Mouse (Mus musculus) layer of hippocampus, postnatal 14 days (tissue): ENCODE measurements at regions not wholly inside any gene's neighbourhood (a gene's known extent, or its start where the extent isn't known, plus 50 kb on each side); places are given as distances from the start of the nearest gene placed in this dataset.

ENCODE experiments used
- DNase-seq, 2 experiments: peaks; one replicate each; pipeline ENCODE4 v3.0.0; 2021 to 2022; ENCODE audit warnings: low spot score in 2 of 2, mixed read lengths in 1 of 2

DNA sequence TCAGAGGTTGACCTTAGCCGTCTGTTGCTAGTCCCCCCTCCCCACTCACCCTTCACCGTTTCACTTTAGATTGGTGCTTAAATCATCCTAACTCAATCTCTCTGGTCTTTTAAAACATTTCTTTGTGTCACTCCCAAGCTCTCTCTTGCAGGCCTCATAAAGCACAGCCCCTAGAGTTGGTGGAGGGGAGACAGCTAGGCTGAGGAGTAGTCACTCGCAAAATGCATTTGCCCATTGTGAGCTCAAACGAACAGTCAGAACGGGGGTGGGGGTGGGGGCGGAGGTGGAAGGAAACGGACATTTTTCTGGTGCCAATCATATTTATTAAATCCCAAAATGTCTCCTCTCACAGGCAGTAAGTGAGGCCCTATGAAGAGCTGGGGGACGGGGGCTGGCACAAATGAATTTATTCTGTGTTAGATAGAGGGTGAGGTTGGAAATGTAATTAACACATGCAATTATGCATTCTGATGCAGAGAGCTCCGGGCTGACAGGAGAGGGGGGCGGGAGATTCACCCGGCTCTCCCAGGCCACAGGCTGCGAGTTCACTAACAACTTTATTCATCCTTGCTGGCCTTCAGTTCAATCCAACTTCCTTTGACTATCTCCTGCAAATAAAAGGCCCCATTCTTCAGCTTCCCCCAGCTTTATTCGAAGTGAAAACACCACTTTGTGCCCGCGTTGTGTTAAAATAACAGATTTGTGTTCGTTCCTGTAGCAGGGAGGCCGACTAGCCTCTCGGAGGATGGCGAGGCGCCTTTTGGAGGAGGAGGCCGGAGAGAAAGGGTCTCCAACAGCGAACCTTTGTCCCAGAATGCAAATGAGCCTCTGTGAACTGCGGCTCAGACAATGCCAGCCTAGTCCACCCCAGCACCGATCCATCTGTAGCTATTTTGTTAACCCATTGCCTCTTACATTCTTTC, 223.7 kb upstream of the Irx5 start:
- DNase-seq, result peak; percentile 39 to 57

DNA sequence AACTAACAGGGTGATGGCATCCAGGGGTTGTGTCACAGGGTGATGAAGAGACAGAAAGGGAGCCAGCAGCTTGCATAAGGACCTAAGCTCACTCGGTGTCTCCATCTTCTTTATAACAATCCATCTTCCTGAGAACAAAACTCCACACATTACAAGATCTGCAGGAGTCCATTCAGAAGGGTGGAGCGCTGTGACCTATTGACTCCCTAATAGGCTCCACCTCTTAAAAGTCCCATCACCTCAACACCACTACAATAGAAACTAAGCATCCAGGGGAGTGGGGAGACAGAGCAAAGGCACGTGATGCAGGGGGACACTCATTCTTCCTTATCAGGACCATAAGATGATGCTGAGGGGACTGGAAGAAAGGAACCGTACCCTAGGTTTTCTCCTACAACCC, 224.5 kb upstream of the Irx5 start:
- no peak for DNase-seq

DNA sequence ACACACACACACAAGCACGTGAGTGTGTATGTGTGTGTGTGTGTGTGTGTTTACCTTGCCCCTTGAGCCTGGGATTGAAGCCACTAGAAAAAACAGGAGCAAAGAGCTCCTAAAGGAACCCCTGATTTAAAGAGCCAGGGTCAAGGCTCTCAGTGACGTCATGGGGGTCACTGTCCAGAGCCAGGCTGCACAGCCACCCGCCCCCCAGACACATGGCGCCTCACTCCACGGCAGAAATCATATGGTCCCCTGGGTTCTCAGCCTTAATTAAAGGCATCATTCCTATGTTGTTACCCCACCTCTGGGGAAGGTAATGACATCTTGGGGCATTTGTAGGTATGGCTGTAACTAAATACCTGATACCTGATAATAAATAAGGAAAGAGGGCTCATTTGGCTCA, 224.9 kb upstream of the Irx5 start:
- no peak for DNase-seq

DNA sequence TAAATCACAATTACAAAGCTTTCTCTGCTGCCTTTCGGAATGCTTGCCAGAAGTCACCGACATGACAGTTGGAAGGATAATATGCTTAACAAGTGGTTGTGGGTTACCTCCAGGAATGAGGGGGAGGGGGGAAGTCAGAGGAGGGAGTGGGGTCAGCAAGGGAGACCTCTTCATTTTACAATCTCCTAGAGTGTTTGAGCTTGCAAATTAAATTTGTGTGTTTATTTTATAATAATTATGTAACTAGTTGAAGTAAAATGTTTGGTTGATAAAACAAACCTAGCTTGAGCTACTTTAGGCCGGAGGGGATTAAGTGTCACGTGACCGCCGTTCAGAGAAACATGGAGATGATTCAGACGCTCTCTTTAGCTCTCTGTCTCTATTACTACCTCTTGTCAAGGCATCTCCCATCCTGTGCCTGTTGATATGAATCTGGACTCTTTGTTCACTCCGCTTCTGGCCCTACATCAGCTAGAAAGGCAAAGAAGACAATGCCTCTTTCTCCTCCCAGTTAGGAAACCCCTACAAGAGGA, 227.3 kb upstream of the Irx5 start:
- DNase-seq, result no peak

DNA sequence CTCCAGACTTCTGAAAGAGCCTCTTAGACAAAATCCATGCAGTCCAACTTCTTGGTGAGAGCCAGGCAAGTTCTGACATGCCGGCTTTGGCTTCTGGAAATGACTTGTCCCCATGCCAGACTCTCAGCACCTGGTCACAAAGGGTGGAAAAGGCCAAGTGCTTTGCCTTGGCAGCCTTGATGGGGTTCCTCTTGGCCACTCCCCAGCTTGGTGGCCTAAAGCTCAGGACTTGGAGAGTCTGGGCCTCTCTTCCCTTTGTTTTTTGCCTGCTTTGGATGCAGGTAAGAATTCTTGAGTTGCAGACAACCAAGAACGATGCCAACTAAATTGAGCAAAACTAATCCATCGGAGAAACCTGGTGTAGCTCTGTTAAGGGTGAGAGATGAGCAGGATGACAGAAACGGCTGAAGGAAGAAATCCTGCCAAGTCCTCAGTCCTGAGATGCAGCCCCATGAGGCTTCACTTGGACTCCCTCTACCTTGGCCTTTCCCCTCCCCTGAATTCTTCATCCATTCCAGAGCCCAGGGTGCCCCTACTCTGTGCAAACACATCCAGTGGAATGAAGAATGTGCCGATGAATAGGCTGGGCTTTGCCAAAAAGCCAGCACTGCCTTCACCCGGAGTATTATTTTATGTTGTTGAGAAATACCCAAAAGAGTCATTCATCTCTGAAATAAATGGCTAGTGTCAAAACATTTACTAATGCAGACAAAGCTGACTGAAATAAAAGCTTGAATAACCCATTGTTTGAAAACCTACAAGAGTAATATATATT, 228.0 kb upstream of the Irx5 start:
- no peak for DNase-seq

DNA sequence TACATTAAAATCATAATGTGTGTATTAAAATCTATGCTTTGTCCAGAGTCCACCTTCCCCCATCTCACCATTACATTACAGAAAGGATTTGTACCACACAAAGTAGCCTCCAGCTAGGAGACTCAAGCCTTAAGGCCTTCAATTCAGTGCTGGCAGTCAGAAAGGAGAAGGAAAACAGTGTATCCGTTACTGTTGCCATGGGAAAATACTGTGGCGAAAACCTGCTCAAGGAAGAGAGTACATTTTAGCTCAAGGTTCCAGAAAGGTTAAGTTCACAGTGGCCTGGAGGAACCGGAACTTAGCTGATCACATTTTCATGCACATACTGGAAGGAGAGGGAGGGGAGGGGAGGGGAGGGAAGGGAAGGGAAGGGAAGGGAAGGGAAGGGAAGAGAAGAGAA, 231.8 kb upstream of the Irx5 start:
- DNase-seq, result no peak

DNA sequence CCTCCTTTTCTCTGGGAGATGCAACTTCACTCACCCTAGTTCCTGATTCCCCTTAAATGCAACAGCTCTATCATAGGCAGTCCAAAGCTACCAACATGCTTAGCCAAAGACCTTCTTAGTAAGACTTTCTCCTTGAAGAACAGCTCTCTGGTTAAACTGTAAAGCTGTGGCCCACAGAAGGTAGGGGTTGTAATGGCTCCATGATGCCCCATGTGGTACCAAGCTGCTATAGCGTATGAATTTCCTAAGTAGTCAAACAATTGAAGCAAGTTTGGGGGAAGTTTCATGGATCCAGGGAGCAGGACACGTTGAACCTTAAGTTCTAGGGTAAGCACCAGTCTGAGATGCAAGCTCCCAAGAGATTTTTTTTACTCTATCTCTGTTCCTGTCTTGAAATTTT, 236.1 kb upstream of the Irx5 start:
- DNase-seq, result no peak

- no peak for DNase-seq
Measured at GRCm38 (mm10) chr8:92115479-92116267, 241.8 kb upstream of the Irx5 start.

- no peak for DNase-seq
Measured at GRCm38 (mm10) chr8:92114311-92115275, 242.8 kb upstream of the Irx5 start.

DNA sequence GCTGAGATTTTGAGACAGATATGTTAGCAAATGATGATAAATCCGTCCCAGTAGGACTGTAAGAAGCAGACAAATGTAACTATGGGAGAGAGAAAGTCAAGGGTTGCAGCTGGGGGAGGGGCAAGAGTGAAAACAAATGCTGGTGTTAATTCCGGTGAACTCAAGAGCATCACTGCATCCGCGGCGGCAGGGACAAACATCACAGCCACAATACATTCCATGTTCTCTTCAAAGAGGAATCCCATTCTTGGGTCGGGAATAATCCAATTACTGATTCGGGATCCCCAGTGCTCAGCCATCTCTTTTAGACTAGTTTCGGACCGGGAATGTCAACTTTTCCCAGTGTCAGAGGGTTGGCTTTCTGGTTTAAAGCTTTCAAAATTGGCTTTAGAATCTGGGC, 243.5 kb upstream of the Irx5 start:
- DNase-seq, result no peak

- DNase-seq, result no peak
Measured at GRCm38 (mm10) chr8:92113386-92113785, 244.0 kb upstream of the Irx5 start.

DNA sequence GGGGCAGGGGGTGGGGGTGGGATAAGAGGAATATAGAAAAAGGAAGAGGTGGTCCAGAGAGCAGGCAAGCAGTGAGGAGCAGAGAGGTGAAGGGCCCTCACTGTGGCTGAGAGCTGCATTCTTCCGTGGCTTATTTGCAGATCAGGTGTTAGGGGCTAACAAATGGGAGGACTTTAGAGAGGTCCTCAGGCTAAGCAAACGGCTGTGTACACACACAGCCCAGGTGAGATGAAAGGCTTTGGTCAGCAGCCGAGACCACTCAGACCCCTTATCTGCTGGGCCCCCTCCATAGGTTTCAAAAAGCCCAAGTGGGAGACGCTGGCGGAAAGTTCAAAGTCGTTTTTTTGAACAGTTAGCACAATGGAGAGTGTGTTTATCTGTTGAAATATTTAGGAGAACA, 252.9 kb upstream of the Irx5 start:
- DNase-seq, result no peak

DNA sequence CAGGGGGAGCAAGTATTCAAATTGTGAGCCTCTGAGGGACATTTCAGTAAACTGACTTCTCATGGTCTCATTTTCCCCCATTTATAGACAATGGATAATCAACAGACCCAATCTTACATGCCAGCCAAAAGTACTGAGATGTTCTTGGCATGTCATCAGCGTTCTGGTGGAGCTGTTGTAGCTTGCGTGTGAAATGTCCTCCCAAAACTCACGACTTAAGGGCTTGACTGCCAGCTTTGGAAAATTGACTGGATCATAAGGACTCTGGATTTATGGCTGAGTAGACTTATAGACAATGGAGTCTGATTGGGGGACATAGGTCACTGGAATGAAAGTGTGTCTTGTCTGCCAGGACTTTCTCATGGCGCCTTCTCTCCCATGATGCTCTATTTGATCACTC, 254.9 kb upstream of the Irx5 start:
- no peak for DNase-seq

DNA sequence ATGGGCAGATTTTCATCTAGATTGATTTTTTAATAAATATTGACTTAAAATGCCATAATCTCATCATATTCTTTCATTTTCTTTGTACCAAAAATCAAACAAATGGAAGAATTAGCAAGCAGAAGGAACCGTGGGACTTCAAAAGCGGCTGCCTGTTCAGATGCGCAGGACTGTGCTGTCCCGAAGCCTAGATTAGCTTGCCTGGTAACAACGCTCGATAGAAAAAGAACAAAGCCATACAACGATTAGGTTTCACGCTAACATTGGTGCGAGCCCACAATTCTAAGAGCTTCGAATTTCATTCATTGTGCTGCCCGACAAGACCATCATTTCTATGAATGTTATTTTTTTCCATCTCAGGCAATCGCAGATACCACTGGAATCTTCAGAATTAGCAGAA, 262.1 kb upstream of the Irx5 start:
- peak; percentile 17 to 40 for DNase-seq

DNA sequence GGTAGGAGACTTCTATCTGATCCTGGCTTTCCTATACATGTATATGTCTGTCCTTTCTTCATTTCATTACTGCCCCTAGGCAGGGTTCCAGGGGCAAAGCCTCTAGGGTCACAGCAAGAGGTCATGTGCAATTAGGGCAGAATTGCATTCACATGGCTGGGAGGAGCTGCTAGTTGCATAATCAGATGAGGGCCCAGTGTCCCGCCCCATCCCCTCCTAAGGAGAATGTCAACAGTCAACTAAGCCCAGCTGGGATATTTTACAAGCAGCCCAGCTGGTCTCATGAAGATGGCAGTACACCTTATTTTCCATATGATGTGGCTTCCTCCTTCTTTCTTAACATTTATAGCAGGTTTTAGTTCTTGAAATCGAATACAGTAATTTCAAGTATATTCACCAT, 273.3 kb upstream of the Irx5 start:
- DNase-seq, result no peak

DNA sequence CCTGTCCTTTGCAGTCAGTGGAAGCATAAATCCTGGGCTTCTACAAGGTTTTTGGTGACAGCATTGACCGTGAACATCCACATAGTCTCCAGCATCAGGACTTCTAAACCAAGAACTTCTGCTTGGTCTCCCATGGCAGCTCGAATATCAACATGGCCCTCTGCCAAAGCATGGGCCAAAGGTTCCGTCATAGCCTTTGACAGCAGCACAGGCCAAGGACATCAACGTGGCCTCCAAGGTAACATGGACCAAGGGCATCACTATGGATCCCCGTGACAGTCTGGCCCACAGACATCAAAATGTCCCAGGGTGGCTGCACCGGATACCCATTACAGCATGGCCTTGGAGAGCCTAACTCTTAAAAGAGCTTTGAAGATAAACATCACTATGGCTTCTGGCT, 275.5 kb upstream of the Irx5 start:
- DNase-seq, result no peak

- peak; percentile 17 to 19 for DNase-seq
Measured at GRCm38 (mm10) chr8:92080852-92081251, 276.6 kb upstream of the Irx5 start.

DNA sequence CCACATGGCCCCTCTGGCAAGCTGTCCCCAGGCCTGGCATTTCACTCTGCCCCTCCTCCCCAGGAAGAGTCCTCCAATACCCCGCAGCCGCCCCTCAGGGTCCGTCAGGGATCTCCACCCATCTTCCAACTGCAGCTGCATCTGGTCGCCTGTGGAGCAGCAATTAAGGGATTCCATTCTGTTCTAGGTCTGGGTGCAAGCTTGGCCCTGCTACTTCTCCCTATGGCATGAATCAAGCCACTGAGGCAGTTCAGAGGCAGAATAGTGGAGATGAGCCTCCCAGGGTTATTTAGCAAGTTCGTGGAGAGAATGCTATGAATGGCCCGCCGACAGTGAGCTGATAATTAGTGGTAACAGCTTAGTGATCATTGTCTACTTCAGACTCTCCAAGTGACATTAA, 275.7 kb upstream of the Irx3 start:
- no peak for DNase-seq

DNA sequence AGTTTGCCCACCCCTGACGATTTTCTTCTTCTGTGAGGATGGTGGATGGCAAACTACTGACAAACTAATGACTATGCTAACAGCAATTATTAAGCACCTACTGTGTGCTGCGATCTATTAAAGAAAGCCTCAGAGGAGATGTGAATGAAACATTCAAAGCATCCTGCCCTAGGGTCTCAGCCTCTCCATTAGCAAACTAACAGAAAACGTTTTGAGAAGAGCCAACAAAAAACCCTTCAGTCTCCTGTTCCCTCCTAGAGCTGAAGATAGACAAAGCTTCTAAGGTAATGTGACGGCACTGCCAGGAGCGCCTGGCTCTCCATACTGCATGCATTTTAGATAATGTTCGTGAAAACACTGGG, 270.4 kb upstream of the Irx3 start:
- no peak for DNase-seq
